In the genomic region with DNA sequence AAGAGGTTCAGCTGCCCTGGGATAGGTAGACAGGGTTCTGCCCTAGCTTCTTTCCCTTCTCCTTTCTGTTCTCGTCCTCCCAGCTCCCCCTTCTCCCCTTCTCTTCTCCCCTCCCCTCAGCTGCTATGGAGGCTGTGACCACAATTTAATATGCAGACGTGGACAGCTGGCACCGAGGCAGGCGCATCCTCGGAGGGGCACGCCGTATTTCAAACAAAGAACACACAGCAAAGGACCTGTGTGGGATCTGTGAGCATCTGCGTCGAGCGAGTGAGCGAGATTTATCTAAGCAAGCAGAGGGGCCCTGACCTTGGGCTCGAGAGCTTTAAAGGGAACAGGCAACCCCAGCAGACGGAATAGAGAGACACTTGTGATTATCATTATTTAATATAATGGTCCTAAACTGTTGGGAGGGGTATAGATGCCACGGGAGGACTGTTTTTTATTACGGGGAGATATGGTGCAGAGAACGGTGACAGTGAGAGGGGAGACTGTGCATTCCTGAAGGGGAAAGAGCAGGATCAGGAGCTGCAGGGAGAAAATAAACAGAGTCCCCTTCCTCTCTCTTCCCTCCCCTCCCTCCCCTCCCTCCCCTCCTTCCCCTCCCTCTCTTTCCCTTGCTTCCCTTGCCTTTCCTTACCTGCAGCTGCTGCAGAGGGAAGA, we compare ENCODE assay signal across 11 mouse cellular contexts. TPM values are rescaled to one million over a fixed set of nuclear protein-coding genes. Genes with fewer than 3 reads are reported as not detected.
DNase-seq lines count a peak whose midpoint lies in the region; ATAC-seq and TF ChIP-seq lines count a peak whose summit lies in the region.
"Had no signal": no experiment of that assay in that cellular context is flagged by ENCODE, and none has a peak within 500 bp of the region (broad histone marks: within the 10 kb centered on the region; RNA-seq: fewer than 3 reads in every experiment).

No protein-coding gene starts in this region.

- no peak for TF ChIP-seq POLR2A in brain, embryonic 14.5 days (IDR thresholded peaks at IDR 0.05; ENCODE audit: borderline replicate concordance, extremely low read depth, insufficient read depth, insufficient read length, poor library complexity, severe bottlenecking)

- no peaks in the 10 kb centered on the region for H3K9me3 ChIP-seq in hindbrain, embryonic 11.5 days (ENCODE audit: control insufficient read depth, low read length)
- no peaks in the 10 kb centered on the region for H3K9me3 ChIP-seq in midbrain, embryonic 12.5 days

- peaks cover 9% of the 10 kb centered on the region for H3K27me3 ChIP-seq in hindbrain, embryonic 11.5 days (ENCODE audit: control insufficient read depth, insufficient read depth, low read length)
- H3K27me3 ChIP-seq in midbrain, embryonic 12.5 days = peaks cover 32% of the 10 kb centered on the region

- H3K9ac ChIP-seq in hindbrain, embryonic 11.5 days (ENCODE audit: low read depth, low read length) = peak overlapping the region; percentile 47; the same call in 1 of the 2 replicates
- H3K9ac ChIP-seq in midbrain, embryonic 12.5 days (replicated peaks) = peak overlapping the region; percentile 47

- H3K4me1 ChIP-seq in hindbrain, embryonic 11.5 days (replicated peaks; ENCODE audit: control insufficient read depth, insufficient read depth, low read length) = peaks cover 22% of the 10 kb centered on the region
- H3K4me1 ChIP-seq in midbrain, embryonic 12.5 days = peaks cover 68% of the 10 kb centered on the region

- no peak overlapping the region for H3K4me3 ChIP-seq in hindbrain, embryonic 11.5 days (ENCODE audit: low read depth, low read length)
- H3K4me3 ChIP-seq in midbrain, embryonic 12.5 days = no peak overlapping the region
- H3K4me3 ChIP-seq: left cerebral cortex, adult 2 months had no signal

- intact Hi-C loops in gastrocnemius, postnatal 36 days (cut with DNase I) = no loop called here

- 8% methylated on average over 16 of the region's 16 CpGs for WGBS in hindbrain, embryonic 11.5 days
- 8% methylated on average over 16 of the region's 16 CpGs for WGBS in midbrain, embryonic 12.5 days

- peak; percentile 89 for DNase-seq in brain, embryonic 14.5 days (ENCODE audit: low read depth)
- peak; percentile 70 for DNase-seq in embryo, embryonic 11 days
- DNase-seq in hindbrain, embryonic 11.5 days (ENCODE audit: low spot score) = peak; percentile 69
- DNase-seq in layer of hippocampus, adult 9-11 months = no peak
- DNase-seq in right cerebral cortex, postnatal 14 days = no peak
- no peak for DNase-seq in gastrocnemius, postnatal 36 days
- DNase-seq: heart, postnatal 14 days; lung, adult 2 months had no signal

- no peak for TF ChIP-seq CTCF in brain, embryonic 14.5 days (IDR thresholded peaks at IDR 0.05; ENCODE audit: borderline replicate concordance, extremely low read depth, insufficient read depth, insufficient read length)

- ATAC-seq in hindbrain, embryonic 11.5 days (ENCODE audit: low FRiP score) = peak; percentile 78
- peak; percentile 79 for ATAC-seq in midbrain, embryonic 12.5 days (ENCODE audit: low FRiP score, low read depth)
- ATAC-seq in megakaryocyte progenitor cell, adult 5-6 weeks (replicated peaks; ENCODE audit: poor library complexity) = no peak

- no peaks in the 10 kb centered on the region for H3K36me3 ChIP-seq in hindbrain, embryonic 11.5 days (ENCODE audit: control insufficient read depth, insufficient read depth, low read length)
- no peaks in the 10 kb centered on the region for H3K36me3 ChIP-seq in midbrain, embryonic 12.5 days

- H3K4me2 ChIP-seq in hindbrain, embryonic 11.5 days (replicated peaks; ENCODE audit: low read depth, low read length) = peak overlapping the region; percentile 26
- peak overlapping the region; percentile 25 for H3K4me2 ChIP-seq in midbrain, embryonic 12.5 days (replicated peaks)

- H3K27ac ChIP-seq in hindbrain, embryonic 11.5 days (ENCODE audit: low read depth, low read length) = peak overlapping the region; percentile 86
- H3K27ac ChIP-seq in midbrain, embryonic 12.5 days (replicated peaks) = peak overlapping the region; percentile 92
- H3K27ac ChIP-seq: left cerebral cortex, adult 2 months had no signal

RNA-seq across cellular contexts. Expression of gene Gm11733, which starts 21.8 kb away (rescaled TPM):
- 0.09 and 0.12 TPM in 2 replicates for polyA plus RNA-seq in brain, embryonic 14.5 days (2012; rRNA removed)
- not detected in 2 replicates for polyA plus RNA-seq in hindbrain, embryonic 11.5 days (2014; fragmentation: Nextera tagmentation; extraction: Ambion mirVana)
- not detected in 2 replicates for polyA plus RNA-seq in midbrain, embryonic 12.5 days (2016; fragmentation: Nextera tagmentation; extraction: Ambion mirVana)
- total RNA-seq in gastrocnemius, postnatal 36 days (2021) = not detected
- not detected in 2 replicates for total RNA-seq in megakaryocyte progenitor cell, adult 5-6 weeks (2015)
- not detected in 2 replicates for total RNA-seq in megakaryocyte progenitor cell, adult 5-6 weeks (2017)
- total RNA-seq: heart, postnatal 14 days had no signal
- polyA plus RNA-seq: lung, adult 2 months had no signal

Comparison
In these comparisons a context has a peak if more than half of its experiments do, and no peak if none do; other contexts are left out.
1. DNase-seq: peak in brain, embryonic 14.5 days (single experiment), embryo, embryonic 11 days (single experiment) and hindbrain, embryonic 11.5 days (single experiment); none in layer of hippocampus, adult 9-11 months (single experiment), right cerebral cortex, postnatal 14 days (single experiment) and gastrocnemius, postnatal 36 days (0 of 2).